Mouse (Mus musculus) C2C12 (cell line): ENCODE measurements at regions not wholly inside any gene's neighbourhood (a gene's known extent, or its start where the extent isn't known, plus 50 kb on each side); places are given as distances from the start of the nearest gene placed in this dataset.

ENCODE experiments used
- H3K27me3 ChIP-seq: one replicate; pipeline ENCODE4 v1.6.1; 2011; ENCODE audit not compliant: control insufficient read depth, insufficient read depth, insufficient read length
- H3K36me3 ChIP-seq: one replicate; pipeline ENCODE4 v1.6.1; 2011; ENCODE audit not compliant: control insufficient read depth, insufficient read depth
- H3K4me3 ChIP-seq: one replicate; pipeline ENCODE4 v1.5.1; 2011; ENCODE audit warnings: mild to moderate bottlenecking, control low read depth; ENCODE audit not compliant: poor library complexity, insufficient read depth, severe bottlenecking
- H3K79me2 ChIP-seq: one replicate; pipeline ENCODE4 v1.6.1; 2011; ENCODE audit not compliant: control insufficient read depth, insufficient read depth
- H3K79me3 ChIP-seq: one replicate; pipeline ENCODE4 v1.6.1; 2011; ENCODE audit warnings: low read depth, control low read depth
- H3ac ChIP-seq: one replicate; pipeline ENCODE3; 2011; ENCODE audit warnings: low read depth; ENCODE audit not compliant: control insufficient read depth, insufficient read length
- CEBPB ChIP-seq: IDR thresholded peaks from one replicate; pipeline ENCODE4 v1.6.1; 2011; ENCODE audit warnings: low read depth, mild to moderate bottlenecking, control low read depth, moderate library complexity
- CTCF ChIP-seq: IDR thresholded peaks from one replicate; pipeline ENCODE4 v1.5.1; 2011; ENCODE audit not compliant: control insufficient read depth, insufficient read depth, insufficient read length
- FOSL1 ChIP-seq: IDR thresholded peaks from one replicate; pipeline ENCODE4 v1.8.0; 2011; ENCODE audit warnings: mild to moderate bottlenecking, low read length; ENCODE audit not compliant: poor library complexity, insufficient read depth, severe bottlenecking
- MAX ChIP-seq: IDR thresholded peaks from one replicate; pipeline ENCODE4 v1.6.1; 2011; ENCODE audit warnings: mild to moderate bottlenecking, control low read depth
- MYOD1 ChIP-seq: IDR thresholded peaks from one replicate; pipeline ENCODE4 v1.6.1; 2011; ENCODE audit warnings: low read depth; ENCODE audit not compliant: control insufficient read depth, insufficient read length
- MYOG ChIP-seq: IDR thresholded peaks from one replicate; pipeline ENCODE4 v1.6.1; 2011; ENCODE audit not compliant: control insufficient read depth, insufficient read length; ENCODE audit errors: extremely low read depth
- USF1 ChIP-seq: IDR thresholded peaks from one replicate; pipeline ENCODE4 v1.6.1; 2011; ENCODE audit warnings: low read depth, mild to moderate bottlenecking, control low read depth, moderate library complexity

DNA sequence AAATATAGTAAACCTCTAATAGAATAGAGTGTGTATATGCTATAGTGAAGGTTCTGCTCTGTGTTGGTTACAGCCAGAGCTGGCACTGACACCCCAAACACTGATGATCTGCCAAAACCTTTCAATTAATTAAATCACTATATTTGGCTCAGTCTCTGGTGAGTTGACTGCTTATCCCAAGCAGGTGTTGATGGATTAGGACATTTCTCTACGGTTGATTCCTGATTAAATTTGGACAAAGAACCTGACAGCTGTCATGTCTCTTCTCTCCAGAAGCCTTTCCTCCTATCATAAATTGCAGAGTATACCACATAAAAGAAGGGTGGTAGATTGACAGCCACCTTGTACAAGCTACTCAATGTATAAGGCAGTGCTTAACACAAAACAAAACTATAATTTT lies 1608.4 kb upstream of the Cdh9 start:
- H3K36me3 ChIP-seq = no peaks in the 10 kb centered on the region
- H3K79me3 ChIP-seq = no peaks in the 10 kb centered on the region
- H3K27me3 ChIP-seq = no peaks in the 10 kb centered on the region
- H3ac ChIP-seq = no peak overlapping the region
- H3K4me3 ChIP-seq = no peak overlapping the region
- TF ChIP-seq MYOD1 = no peak
- TF ChIP-seq CTCF = no peak
- TF ChIP-seq USF1 = no peak
- TF ChIP-seq CEBPB = no peak
- TF ChIP-seq MAX = no peak
- TF ChIP-seq FOSL1 = no peak
- no peak for TF ChIP-seq MYOG
- no peaks in the 10 kb centered on the region for H3K79me2 ChIP-seq

DNA sequence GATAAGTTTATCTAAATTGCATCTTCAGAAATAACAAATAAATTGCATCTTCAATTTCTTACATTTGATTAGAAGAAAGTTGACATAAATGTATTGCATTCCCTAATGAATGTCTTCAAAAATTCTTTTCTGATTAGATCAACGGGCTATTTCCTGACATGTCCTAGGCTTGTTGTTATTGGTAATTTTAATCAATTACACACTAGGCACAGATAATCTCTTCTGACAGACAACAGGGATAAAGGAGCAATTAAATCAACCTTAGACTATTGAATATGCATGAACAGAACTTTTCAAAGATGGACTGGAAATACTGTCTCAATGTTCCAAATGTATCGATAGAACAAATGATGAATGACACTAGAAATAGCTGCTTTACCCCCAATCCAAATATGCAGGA lies 1579.8 kb upstream of the Cdh9 start:
- Histone ChIP-seq H3ac (no peak overlapping the region), H3K36me3 (no peaks in the 10 kb centered on the region), H3K4me3 (no peak overlapping the region), H3K79me2 (no peaks in the 10 kb centered on the region), H3K79me3 (no peaks in the 10 kb centered on the region), H3K27me3 (no peaks in the 10 kb centered on the region)
- TF ChIP-seq CEBPB (no peak), MYOD1 (no peak), FOSL1 (no peak), MAX (no peak), USF1 (no peak), MYOG (no peak), CTCF (no peak)

- H3K79me2 ChIP-seq = no peaks in the 10 kb centered on the region
- H3K79me3 ChIP-seq = no peaks in the 10 kb centered on the region
- no peaks in the 10 kb centered on the region for H3K36me3 ChIP-seq
- no peaks in the 10 kb centered on the region for H3K27me3 ChIP-seq
- TF ChIP-seq CEBPB (no peak), CTCF (no peak)
- H3ac ChIP-seq = no peak overlapping the region
- H3K4me3 ChIP-seq = no peak overlapping the region
Observed at GRCm38 (mm10) chr15:15155422-15155821, 1573.1 kb upstream of the Cdh9 start.

- no peaks in the 10 kb centered on the region for H3K79me3 ChIP-seq
- no peak overlapping the region for H3K4me3 ChIP-seq
- no peaks in the 10 kb centered on the region for H3K36me3 ChIP-seq
- no peaks in the 10 kb centered on the region for H3K79me2 ChIP-seq
- TF ChIP-seq MAX (no peak), CTCF (no peak), USF1 (no peak), FOSL1 (no peak), MYOG (no peak), MYOD1 (no peak), CEBPB (no peak)
- H3ac ChIP-seq = no peak overlapping the region
- H3K27me3 ChIP-seq = no peaks in the 10 kb centered on the region
Observed at GRCm38 (mm10) chr15:15170387-15170786, 1558.2 kb upstream of the Cdh9 start.

- Histone ChIP-seq H3K79me3 (no peaks in the 10 kb centered on the region), H3K27me3 (no peaks in the 10 kb centered on the region), H3K4me3 (no peak overlapping the region), H3K79me2 (no peaks in the 10 kb centered on the region), H3K36me3 (no peaks in the 10 kb centered on the region), H3ac (no peak overlapping the region)
- TF ChIP-seq MYOG (no peak), CTCF (no peak)
Observed at GRCm38 (mm10) chr15:15220296-15220695, 1508.3 kb upstream of the Cdh9 start.

DNA sequence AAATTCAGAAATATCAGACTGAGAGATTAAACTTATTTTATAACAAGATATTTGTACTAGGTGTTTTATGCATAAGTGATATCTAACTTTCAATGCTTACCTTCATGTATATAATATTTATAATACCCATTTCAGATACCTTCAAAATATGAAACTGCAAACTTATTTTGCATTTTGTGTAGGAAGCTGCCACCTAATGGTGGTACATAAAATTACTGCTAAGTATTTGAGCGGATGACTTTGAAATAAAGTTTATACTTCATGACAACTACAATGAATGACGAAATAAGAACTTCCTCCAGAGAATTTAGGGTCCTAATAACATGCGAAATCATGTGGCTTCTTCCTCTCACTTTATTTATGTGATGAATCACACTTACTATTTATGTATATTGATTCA lies 1498.6 kb upstream of the Cdh9 start:
- Histone ChIP-seq H3K36me3 (no peaks in the 10 kb centered on the region), H3K79me3 (no peaks in the 10 kb centered on the region), H3K79me2 (no peaks in the 10 kb centered on the region), H3ac (no peak overlapping the region), H3K4me3 (no peak overlapping the region), H3K27me3 (no peaks in the 10 kb centered on the region)
- no peak for TF ChIP-seq CEBPB
- TF ChIP-seq MYOD1 = no peak
- no peak for TF ChIP-seq MYOG
- TF ChIP-seq USF1 = no peak
- TF ChIP-seq FOSL1 = no peak
- TF ChIP-seq MAX = no peak
- TF ChIP-seq CTCF = no peak

GRCm38 (mm10) chr15:15238309-15238708 lies 1490.2 kb upstream of the Cdh9 start:
- H3K79me3 ChIP-seq = no peaks in the 10 kb centered on the region
- H3K36me3 ChIP-seq = no peaks in the 10 kb centered on the region
- TF ChIP-seq CTCF (no peak), CEBPB (no peak), MAX (no peak), MYOG (no peak), USF1 (no peak), MYOD1 (no peak), FOSL1 (no peak)
- H3K79me2 ChIP-seq = no peaks in the 10 kb centered on the region
- no peaks in the 10 kb centered on the region for H3K27me3 ChIP-seq
- H3ac ChIP-seq = no peak overlapping the region
- H3K4me3 ChIP-seq = no peak overlapping the region
